Mouse (Mus musculus): ENCODE data around the gene Noxred1. TPM values are rescaled to one million over a fixed set of nuclear protein-coding genes. Genes with fewer than 3 reads are reported as not detected.

Gene Noxred1
- total and polyA plus RNA-seq, 3 experiments, result 5.1 to 10.4 (median 6.9) TPM

DNA sequence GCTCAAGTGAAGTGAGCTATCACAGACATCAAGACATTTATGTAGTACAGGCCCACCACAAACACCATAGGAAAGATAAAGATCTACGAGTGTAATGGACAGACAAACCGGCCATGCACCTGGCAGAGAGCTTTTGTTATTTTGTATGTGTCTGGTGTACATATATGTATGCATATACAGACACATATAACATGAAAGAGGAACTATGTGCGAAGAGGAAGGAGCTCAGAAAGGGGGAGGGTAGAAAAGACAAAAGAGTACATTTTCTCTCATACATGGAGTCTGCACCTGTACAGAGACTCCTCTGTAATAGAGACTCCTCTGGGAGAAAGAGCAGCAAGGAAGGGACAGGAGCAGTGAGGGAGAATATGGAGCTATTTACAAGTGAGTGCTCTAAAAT is 45.5 kb downstream of the Noxred1 start:
- H3K27me3 ChIP-seq (replicated peaks), result no peaks in the 10 kb centered on the region
- no peak overlapping the region for H3K4me3 ChIP-seq (replicated peaks in 1 of 3; ENCODE audit: low read depth in 2 of 3, low read length in 2 of 3, poor library complexity in 1 of 3)
- peak overlapping the region; percentile 83 for H3K4me2 ChIP-seq (ENCODE audit: insufficient read depth, low read depth, poor library complexity, severe bottlenecking)
- dilution Hi-C loops (cut with MboI; ENCODE audit: extremely low pct_ligation_motif_present, extremely low pct_unique_long_range_greater_than_20kb, low sequenced_read_pairs) (no loop called here), in situ Hi-C loops (cut with MboI; ENCODE audit: low pct_ligation_motif_present, low pct_unique_long_range_greater_than_20kb, low sequenced_read_pairs) (no loop called here)
- no peak for TF ChIP-seq KAT2A (IDR thresholded peaks at IDR 0.05; ENCODE audit: insufficient replicate concordance, low read length)
- no peak for TF ChIP-seq CTCF (conservative IDR thresholded peaks at IDR 0.05 in 1 of 2, IDR thresholded peaks at IDR 0.05 in 1 of 2; ENCODE audit: low read depth in 2 of 2, low read length in 2 of 2)
- no peak for TF ChIP-seq SIN3A (IDR thresholded peaks at IDR 0.05; ENCODE audit: low read length)
- TF ChIP-seq JUN (IDR thresholded peaks at IDR 0.05; ENCODE audit: insufficient read depth, low read depth, low read length), result no peak
- peak; percentile 23; the same call in 1 of the 2 replicates for TF ChIP-seq EP300 (IDR thresholded peaks at IDR 0.05; ENCODE audit: low read length)
- H3K9ac ChIP-seq (ENCODE audit: insufficient read depth, low read depth), result peak overlapping the region; percentile 50
- H3K27ac ChIP-seq (ENCODE audit: insufficient read depth, low read depth), result 0 out of 2 replicates have a peak overlapping the region, but pooled peaks have one; percentile 15
- no peak for DNase-seq (ENCODE audit: extremely low read depth)
- H3K9me3 ChIP-seq (replicated peaks; ENCODE audit: low read length), result no peaks in the 10 kb centered on the region
- H3K4me1 ChIP-seq (ENCODE audit: control insufficient read depth in 1 of 2, insufficient read depth in 2 of 2), result peaks cover 11 to 47% of the 10 kb centered on the region in 2 experiments; a peak in 3 of 4 replicates
- peaks cover 11 to 42% of the 10 kb centered on the region in 2 experiments for H3K36me3 ChIP-seq (replicated peaks in 1 of 2; ENCODE audit: control insufficient read depth in 1 of 2, insufficient read depth in 1 of 2, low read length in 1 of 2)
- peaks cover 78% of the 10 kb centered on the region for H3K79me2 ChIP-seq (replicated peaks; ENCODE audit: control insufficient read depth, extremely low read depth, insufficient read depth, poor library complexity, severe bottlenecking)

DNA sequence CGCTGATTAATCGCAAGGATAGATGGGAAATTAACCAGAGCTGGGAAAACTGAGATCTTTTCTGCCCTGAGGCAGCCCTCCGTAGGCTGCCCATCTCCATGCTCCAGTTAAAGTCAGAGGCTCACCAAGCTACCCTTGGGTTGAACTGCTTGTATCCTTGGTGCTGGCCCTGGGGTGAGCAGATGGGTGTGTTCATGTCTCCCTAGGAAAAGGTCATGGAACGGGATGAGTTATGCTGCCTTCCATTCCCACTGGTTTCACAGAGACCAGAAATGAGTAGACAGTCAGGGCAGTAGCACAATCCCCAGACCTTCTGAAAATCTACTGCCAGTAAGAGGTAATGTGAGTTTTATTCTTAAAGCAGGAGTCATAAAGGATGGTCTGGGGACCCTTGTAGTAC is 60.9 kb downstream of the Noxred1 start:
- no peak overlapping the region for H3K27ac ChIP-seq (ENCODE audit: insufficient read depth, low read depth)
- dilution Hi-C loops (cut with MboI; ENCODE audit: extremely low pct_ligation_motif_present, extremely low pct_unique_long_range_greater_than_20kb, low sequenced_read_pairs), result no loop called here
- TF ChIP-seq TBP (conservative IDR thresholded peaks at IDR 0.05; ENCODE audit: low read depth, low read length) (no peak), MXI1 (IDR thresholded peaks at IDR 0.05; ENCODE audit: low read depth, low read length) (no peak), NELFE (IDR thresholded peaks at IDR 0.05; ENCODE audit: low read depth, low read length) (no peak), POLR2A (IDR thresholded peaks at IDR 0.05; ENCODE audit: low read depth, low read length) (no peak), SMC3 (IDR thresholded peaks at IDR 0.05; ENCODE audit: low read depth, low read length) (no peak), ZKSCAN1 (IDR thresholded peaks at IDR 0.05; ENCODE audit: borderline replicate concordance, low read depth, low read length) (no peak), IRF4 (IDR thresholded peaks at IDR 0.05; ENCODE audit: low read depth, low read length) (no peak), ZNF384 (IDR thresholded peaks at IDR 0.05; ENCODE audit: low read depth, low read length) (no peak), UBTF (IDR thresholded peaks at IDR 0.05; ENCODE audit: low read depth, low read length) (no peak), SIN3A (IDR thresholded peaks at IDR 0.05; ENCODE audit: low read length) (no peak), CHD1 (IDR thresholded peaks at IDR 0.05; ENCODE audit: low read depth, low read length) (no peak), POLR2AphosphoS2 (IDR thresholded peaks at IDR 0.05; ENCODE audit: low read depth, low read length) (no peak), JUN (IDR thresholded peaks at IDR 0.05; ENCODE audit: insufficient read depth, low read depth, low read length) (no peak), ETS1 (conservative IDR thresholded peaks at IDR 0.05; ENCODE audit: low read depth, low read length) (no peak), PAX5 (IDR thresholded peaks at IDR 0.05; ENCODE audit: low read length) (no peak), CHD2 (IDR thresholded peaks at IDR 0.05; ENCODE audit: low read length) (no peak), MEF2A (IDR thresholded peaks at IDR 0.05; ENCODE audit: borderline replicate concordance, low read depth, low read length) (no peak), CTCF (conservative IDR thresholded peaks at IDR 0.05 in 1 of 2, IDR thresholded peaks at IDR 0.05 in 1 of 2; ENCODE audit: low read depth in 2 of 2, low read length in 2 of 2) (no peak), EP300 (IDR thresholded peaks at IDR 0.05; ENCODE audit: low read length) (no peak), MYC (IDR thresholded peaks at IDR 0.05; ENCODE audit: low read depth, low read length) (no peak)
- no peak overlapping the region for H3K4me2 ChIP-seq (ENCODE audit: insufficient read depth, low read depth, poor library complexity, severe bottlenecking)
- H3K9ac ChIP-seq (ENCODE audit: insufficient read depth, low read depth), result no peak overlapping the region
- H3K79me2 ChIP-seq (replicated peaks; ENCODE audit: control insufficient read depth, extremely low read depth, insufficient read depth, poor library complexity, severe bottlenecking), result peaks cover 26% of the 10 kb centered on the region
- in situ Hi-C loops (cut with MboI; ENCODE audit: low pct_ligation_motif_present, low pct_unique_long_range_greater_than_20kb, low sequenced_read_pairs), result no loop called here
- no peak overlapping the region for H3K4me3 ChIP-seq (replicated peaks in 1 of 3; ENCODE audit: low read depth in 2 of 3, low read length in 2 of 3, poor library complexity in 1 of 3)
- peaks cover 67 to 88% of the 10 kb centered on the region in 2 experiments for H3K36me3 ChIP-seq (replicated peaks in 1 of 2; ENCODE audit: control insufficient read depth in 1 of 2, insufficient read depth in 1 of 2, low read length in 1 of 2)
- no peaks in the 10 kb centered on the region for H3K27me3 ChIP-seq (replicated peaks)
- no peaks in the 10 kb centered on the region for H3K9me3 ChIP-seq (replicated peaks; ENCODE audit: low read length)
- H3K4me1 ChIP-seq (ENCODE audit: control insufficient read depth in 1 of 2, insufficient read depth in 2 of 2), result peaks cover 0 to 6% of the 10 kb centered on the region in 2 experiments; a peak in 2 of 4 replicates
- no peak for DNase-seq (ENCODE audit: extremely low read depth)

Measured in CH12.LX (cell line).